Mouse (Mus musculus) cerebellum, adult 18-20 months (tissue): ENCODE measurements around the gene Lrch1.

Experiments used
- DNase-seq, 2 experiments: peaks; one replicate each; pipeline ENCODE4 v3.0.0; 2021

Gene Lrch1

DNA sequence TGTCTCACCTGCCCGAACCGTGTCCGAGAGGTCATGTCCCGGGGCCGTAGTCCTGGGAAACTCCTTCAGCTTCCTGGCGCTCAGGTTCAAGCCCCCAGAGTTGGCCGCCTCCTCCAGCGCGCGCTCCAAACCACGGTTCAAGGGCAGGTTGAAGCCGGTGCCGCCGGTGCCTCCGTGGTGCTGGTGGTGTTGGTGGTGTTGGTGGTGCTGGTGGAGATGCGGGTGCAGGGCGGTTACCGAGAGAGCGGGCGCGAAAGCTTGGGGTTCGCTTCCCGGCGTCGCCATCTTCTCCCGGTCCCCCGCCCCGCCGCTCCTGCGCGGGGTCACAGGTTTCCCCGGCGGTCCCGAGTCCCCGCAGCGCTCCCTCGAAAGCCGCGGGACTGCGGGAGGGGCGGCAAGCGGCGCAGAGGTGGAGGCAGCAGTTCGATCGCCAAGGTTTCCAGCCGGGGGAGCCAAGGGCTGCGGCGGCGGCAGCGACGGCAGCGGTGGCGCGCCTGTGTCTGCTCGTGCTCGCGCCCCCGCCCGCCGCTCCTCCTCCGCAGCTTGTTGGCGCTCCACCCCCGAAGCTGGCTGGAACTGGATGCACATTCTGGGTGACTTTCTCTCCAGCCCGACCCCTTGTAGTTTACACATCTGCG, at the start of gene Lrch1:
Lrch1 (minus strand) TSS at position 501 of the 638 bp plus-strand sequence.
- peak; percentile 85 to 87 for DNase-seq

DNA sequence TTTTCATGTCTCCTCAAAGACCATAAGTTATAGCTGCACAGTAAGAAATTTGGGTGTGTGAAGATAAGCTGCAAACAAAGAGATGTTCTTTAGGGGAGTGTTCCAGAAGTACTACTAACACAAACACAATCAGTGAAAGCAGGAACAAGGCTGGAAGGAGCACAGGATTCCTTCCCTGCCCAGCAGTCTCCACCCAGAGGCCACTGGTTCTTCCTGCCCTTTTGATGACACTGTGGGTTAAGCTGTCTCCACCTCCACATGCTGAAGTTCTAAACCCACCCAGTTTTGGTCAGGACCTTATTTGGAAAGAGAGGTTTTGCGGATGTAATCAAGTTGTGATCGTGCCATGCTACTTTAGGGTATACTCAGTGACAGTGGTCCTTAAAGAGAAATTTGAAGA, 49.4 kb upstream of the Lrch1 start:
- no peak for DNase-seq

DNA sequence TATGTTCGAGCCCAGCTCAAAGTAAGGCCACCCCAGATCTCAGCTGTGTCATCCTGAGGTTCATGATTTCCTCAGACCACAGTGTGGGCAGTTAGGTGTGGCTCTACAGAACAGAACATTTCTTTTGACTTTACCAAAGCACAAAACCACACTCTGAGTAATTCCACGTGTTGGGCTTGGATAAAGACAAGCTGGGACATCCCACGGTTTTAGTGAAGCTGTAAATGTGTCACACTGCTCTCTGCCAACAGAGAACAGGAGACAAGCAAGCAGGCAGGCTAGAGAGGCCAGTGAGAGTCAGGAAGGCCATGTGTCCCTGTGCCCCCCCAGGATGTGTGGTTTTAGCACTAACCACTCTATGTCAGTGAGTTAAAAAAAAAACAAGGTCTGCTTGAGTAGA, 48.9 kb upstream of the Lrch1 start:
- DNase-seq: no peak

DNA sequence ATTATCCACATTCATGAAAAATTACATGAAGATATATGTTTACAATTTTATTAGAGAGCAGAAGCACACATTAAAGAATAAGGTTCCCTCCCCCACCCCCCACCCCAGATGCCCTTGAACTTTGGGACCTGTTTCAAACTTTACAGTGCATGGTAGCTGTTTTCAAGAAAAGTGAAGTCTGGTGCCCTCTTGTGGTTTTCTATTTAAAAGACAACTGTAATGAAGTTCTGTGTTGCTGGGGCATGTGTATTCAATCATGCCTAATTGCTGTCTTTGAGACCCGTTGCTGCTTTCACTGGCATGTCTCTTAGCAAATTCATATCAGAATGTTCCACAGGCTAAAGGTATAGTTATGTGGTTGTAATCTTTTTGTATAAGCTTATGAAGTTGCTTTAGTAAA, 42.8 kb upstream of the Lrch1 start:
- peak in 1 of 2 experiments; percentile 14 for DNase-seq

DNA sequence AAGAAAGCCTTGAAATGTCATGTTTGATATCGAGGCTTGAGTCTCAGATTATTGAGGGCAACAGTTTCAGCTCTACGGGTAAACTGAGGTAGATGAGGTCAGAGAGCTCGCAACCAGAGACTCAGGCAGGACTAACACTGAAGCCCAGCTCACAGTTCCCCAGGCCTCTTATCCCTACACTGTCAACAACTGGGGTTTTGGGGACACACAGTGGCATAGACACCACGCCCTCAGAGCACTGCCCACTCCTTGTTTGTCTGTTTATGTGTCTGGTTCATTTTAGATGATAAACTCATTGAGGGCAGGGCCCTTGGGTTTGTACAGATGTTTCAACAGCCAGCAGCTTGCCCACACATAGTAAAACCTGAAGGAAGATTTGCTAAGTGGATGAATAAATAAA, 42.2 kb upstream of the Lrch1 start:
- no peak for DNase-seq

DNA sequence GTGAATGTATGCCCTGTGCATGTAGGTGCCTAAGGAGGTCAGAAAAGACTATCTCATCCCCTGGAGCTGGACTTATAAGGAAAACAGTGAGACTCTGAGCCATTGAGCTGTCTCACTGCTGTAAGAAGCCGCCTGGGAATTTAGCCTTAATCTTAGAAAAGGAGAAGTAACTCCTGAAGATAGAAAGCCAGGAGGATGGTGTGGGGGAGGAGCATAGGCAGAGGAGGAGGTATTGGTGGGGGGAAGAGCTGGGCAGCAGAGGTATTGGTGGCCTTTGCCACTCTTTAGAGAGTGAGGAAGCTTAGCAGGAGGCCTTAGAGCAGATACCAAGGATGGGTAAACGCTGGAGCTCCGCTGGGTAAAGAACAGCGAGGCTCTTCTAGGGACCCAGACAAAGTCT, 41.6 kb upstream of the Lrch1 start:
- no peak for DNase-seq

DNA sequence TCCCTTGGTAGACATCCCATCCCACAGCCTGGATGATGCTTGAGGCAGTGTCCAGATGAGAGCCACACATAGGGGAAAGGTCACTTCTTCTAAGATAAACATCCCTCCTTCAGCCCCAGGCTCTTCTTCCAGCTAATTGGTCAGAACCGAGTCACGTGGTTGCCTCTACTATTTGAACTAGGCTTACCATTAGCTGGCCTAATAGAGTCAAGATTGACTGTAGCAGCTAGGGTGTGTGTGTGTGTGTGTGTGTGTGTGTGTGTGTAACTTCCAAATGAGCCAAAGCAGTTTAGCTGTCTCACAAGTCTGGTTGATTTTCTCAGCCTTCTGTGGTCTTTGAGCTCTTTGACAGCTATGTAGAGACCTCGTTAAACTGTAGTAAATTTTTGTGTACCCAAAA, 38.9 kb upstream of the Lrch1 start:
- no peak for DNase-seq

DNA sequence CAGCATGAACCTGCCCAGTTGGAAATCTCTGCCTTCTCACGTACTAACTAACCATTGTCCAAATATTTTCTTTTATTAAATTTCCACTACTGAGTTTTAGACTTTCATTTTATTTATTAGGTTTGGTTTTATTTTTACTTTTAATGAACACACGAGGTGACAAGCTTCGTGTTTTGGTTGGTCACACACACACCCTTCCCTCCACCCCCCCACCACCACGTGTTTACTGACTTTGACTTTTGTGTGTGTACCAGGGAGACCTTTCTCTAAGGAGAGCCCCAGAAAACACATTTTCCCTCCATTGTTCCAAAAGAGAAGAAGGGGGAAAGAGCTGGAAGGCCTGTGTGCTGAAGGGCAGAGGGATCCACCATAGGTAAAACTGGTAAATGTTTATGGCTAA, 38.0 kb upstream of the Lrch1 start:
- DNase-seq: no peak

DNA sequence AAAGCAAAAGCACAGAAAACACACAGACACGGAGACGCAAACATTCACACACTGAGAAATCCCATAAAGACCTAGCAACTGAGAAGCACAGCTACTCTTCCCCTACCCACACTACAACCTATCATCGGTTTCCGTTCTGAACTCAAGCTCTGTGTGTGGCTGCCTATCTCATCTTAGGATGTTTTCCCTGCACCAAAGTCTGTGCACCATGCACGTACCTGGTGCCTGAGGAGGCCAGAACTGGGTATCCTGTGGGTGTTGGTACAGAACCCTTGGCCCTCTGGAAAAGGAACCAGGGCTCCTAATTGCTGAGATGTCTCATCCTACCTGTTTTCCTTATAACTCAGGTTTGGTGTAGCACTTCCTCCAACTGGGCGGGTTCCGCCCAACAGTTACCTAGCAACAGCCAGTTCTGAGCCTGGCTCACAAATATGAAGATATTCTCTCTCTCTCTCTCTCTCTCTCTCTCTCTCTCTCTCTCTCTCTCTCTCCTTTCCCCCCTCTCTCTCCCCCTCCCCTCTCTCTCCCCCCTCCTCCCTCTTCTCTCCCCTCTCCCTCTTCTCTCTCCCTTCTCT, 37.2 kb upstream of the Lrch1 start:
- no peak for DNase-seq

DNA sequence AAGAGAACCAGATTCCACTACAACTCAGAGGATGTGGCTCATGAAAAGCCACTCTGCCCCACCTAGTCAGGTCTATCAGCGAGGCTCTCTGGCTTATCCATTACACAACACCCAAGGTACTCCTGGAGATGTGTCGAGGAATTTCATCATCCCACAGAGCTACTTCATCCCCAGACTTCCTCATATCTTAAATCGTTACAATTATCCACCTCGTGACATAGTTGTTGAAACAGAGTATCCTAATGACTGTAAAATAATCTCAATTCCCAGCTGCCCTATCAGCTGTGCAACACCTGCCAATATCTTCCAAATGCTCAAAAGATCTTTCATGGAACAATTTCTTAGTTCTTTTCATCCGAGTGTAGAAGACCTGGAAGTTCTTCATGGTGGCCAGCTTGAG, 35.4 kb upstream of the Lrch1 start:
- DNase-seq: no peak

DNA sequence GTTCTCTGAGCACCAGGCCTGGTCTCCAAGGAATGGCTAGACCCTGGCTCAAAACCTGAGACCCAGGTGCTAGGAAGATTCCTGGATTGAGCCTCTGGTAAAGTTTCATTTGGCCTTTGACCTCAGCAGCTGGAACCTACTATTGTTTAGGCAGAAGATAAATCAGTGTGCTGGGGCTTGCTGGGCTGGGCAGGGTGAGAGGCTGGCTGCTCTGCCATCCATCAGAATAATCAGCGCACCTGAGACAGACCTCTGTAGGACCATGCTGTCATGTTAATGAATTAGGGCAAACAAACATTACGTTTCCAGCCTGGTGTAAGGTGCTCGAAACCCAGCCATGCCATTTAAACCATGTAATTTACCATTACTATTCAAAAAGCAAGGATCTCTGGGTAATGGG, 33.3 kb upstream of the Lrch1 start:
- no peak for DNase-seq

DNA sequence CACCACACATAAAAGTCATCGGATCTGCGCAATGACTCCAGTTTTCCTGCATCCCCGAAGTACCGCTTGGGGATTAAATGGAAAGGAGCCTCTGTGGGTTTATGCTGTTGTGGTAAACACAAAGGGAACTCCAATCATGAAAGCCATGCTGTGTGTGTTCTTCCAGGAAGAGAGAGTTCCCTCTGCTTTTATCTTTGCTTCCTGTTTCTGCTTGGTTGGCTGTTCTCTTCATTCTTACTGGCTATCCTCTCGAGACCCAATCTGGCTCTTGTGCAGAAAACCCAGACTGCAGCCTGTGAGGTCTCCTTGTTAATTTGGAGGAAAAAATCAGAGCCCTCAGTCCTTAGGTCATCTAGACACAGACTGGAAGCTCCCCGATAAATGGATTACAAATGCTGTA, 29.3 kb upstream of the Lrch1 start:
- no peak for DNase-seq

DNA sequence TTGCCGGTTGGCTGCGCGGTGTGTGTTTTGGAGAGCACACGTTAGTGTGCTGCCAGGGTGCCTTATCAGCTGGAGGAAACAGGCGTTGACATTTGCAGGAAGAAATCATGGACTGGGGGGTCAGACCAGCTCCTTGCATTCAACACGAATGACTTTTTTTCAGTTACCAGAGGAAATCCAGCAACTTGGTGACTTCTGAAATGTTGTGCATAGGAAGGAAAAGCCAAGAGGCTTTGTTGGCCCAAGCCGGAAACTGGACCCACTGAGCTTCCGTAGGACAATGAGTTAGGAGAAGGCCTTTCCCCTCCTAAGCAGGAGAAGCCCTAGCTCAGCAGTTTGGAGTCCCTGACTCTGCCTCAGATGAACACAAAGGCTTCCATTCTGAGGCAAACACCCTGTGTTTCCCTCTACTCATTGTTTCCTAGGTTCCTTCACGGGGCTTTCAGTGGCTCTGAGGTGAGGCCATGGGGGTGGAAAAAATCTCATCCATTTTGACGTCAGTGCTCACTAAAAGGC, 26.5 kb upstream of the Lrch1 start:
- DNase-seq: no peak

DNA sequence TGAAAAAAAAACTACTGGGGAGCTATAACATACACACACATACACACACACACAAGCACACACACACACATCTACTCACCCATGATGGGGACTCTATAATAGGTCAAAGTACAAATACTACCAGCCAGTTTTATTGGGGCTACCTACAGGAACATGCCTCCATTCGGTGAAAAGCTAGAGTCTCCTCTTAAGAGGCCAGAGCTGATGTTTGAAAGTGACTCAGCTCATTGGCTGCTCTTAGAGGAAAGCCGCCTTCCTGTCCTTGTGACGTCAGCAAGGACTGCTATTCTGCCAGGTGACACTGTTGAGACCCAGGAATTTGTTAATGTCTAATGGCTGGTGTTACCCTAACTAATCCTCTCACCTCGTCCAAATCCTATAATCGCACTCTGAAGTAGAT, 25.0 kb upstream of the Lrch1 start:
- no peak for DNase-seq

DNA sequence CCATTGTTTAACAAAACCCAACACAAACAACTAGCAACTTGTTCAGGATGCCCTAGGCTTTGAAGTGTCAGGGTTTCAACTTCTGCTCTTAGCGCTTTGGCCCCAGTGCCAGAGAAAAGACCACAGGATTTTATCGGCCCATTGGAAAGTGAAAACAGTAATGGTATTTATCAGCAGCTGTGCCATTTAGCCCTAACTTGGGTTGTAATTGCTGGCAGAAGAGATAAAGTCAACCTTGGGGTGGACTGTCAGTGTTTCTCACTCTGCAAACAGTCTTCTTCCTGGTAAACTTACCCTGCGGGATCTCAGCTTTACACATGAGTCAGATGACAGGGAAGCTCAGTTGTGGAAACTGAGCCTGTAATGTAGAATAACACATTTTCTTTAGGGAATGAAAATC, 24.5 kb upstream of the Lrch1 start:
- no peak for DNase-seq

DNA sequence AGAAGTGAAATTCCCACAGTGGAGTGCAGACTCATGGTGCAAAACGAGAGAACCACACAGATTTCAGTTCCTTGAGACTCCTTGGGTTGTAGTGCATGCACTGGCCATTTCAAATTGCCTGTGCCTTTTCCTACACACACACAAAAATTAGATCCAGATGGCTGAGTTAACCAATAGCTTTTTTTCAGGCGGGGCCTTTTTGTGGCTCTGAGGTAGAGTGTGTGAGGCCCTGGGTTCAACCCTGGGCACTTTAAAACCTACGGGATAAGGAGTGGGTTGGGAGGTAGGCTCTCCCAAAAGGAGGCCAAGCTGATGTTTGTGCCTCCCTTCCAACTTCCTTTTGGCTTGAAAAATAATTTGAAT, 15.7 kb upstream of the Lrch1 start:
- no peak for DNase-seq

DNA sequence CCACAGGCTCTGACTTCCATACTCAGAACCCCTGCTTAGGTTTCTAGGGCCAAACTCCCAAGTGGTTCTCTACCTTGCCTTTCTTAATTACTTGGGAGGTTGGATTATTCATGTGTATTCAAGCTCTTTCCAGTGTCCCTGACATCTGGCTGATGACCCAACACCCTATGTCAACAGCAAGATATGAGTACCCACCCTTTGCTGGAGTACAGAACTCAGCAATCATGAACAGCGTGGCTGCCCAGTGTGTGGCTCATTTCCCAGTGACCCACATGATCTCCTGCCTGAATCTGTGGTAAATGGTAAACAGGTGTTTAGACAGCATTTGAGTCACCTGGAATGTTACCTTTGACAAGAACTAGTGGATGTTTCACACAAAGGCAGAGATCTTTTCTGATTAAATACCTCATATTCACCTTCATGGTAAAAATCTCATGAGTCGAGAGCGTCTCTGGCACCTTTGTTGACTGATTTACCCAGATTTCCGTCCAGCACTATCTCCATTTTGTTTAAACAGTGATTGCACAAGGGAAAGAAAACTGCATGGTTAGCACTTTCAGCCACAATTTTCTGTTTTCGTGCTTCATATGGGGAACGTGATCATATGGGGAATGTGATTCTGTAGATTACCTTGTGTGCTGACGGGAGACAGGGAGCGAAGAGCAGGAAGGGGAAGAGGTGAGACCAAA, 15.2 kb upstream of the Lrch1 start:
- DNase-seq: no peak

DNA sequence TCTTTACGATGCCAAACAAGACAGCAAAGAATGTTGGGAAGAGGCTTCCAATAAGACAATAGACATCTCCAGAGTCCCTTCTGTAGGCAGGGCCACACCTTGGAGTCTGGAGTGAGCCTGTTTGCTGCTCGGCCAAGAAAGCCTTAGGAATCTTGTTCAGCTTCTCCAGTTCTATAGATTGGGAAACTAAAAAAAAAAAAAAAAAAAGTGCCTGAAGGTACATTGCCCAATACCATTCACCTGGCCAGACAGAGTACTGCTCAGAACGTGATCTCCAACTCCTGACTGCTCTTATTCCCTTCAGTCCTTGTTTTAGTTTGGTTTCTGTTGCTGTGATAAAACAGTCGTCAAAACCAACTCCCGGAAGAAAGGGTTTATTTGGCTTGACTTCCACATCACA, 12.9 kb upstream of the Lrch1 start:
- no peak for DNase-seq

DNA sequence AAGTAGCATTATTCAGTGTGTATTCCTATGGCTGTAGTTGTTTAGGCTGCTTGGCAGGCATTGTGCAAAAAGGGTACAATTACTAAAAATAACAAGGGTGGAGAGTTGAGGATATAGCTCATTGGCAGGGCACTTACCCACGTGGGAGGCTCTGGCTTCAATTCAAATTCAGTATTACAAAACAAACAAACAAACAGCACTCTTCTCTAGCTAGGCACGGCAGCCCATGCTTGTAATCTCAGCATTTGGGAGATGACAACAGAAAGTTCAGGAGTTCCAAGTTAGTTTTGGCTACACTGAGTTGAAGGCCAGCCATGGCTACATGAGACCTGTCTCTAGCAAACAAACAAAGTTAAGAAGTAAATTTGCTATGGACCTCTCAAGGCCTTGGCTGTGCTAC, 9.0 kb upstream of the Lrch1 start:
- no peak for DNase-seq

DNA sequence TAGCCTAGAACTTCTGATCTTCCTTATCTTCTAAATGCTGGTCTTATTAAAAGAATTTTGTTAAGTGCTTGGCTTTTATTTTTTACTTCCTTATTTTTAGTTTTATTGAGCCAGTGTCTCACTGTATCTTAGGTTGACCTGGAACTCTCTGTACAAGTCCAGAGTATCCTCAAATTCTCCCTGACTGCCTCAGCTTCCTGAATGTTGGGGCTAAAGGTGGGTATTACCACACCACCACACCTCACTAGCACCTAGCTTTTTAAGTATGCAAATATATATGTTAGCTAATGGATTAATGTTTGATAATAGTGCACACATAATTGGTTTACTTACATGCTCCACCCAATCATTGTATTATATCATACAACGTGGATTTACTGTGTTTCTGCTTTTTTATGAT, 8.6 kb upstream of the Lrch1 start:
- no peak for DNase-seq

DNA sequence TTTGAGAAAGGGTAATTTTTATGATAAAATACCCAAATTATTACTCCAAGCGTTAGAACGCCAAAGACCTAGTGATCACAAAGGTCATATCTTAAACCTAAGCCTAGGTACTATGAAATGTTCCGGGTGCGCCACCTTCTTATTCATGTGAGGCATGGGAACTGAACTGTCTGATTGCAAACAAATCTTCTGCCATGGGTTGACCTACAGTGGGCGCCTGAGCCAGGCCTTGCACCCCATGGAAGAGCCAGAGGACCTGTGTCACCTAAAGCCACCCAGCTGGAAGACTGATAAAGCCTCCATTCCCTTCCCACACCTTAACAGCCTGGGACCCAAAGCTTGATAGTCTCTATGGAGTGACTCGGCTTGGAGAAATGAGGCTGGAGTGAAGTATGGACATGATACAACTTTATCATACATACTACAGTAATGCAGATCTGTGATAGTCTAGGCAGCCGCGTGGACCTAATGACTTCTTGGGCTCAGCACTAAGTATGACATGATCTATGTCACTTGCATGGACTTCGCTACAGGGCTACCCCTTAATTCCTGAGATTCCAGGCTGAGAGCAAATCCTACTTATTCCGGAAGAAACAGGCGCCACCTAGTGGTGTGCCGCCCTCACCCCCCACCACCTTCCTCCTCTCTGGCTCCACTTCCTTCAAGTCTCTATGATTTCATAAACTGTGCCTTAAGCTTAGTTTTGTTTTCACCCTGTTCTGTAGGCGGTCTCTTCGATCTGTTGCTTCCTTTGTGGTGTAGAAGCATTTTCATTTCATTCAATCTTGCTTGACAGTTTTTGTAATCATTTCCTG, 957 bp upstream of the Lrch1 start:
- DNase-seq: peak; percentile 45 to 69

DNA sequence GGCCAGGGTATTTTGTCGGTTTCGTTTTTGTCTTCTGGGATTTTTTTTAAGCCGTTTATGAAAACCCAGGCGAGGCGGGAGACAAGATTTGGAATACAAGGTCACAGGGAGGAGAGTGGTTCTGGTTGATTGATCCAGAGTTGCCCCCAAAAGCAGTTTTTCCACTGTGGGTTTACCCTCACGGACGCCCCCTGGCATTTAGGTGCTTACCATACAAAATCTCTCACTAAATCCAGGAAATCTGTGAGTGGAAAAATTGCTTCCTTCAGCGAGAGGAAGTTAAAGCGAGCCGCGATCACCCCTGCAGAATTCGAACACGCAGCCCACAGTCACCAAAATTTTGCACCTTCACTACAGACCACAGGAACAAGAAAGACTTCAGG, 329 bp upstream of the Lrch1 start:
- peak in 1 of 2 experiments; percentile 15 for DNase-seq

DNA sequence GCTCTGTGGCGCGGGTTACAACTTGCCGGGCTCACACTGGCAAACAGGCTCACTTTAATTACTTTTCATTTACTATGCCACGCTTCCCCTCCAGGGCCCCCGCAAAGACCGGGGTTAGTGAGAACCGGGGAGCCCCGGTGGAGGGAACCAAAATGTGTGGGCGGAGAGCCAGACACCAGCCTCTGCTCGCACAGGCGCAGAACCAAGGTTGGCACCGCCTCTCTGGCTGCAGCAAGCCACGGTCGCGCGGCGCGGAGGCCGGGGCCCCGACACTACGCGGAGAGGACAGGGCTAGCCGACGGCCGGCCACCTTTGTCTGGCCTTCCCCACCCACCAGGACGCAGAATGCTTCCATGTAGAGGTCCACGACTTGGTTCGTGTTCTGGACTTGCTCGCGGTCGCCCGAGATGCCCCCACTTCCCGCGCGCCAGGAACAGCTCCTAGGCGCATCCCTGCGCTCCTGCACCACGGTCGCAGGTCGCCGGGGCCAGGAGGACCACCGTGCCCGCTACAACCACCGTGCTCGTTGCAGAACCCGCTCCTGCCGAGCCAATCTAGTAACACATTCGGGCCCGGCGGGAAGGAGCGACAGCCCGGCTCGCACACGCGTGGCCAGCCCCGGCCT, 813 bp downstream of the Lrch1 start:
- peak; percentile 87 to 88 for DNase-seq
